Mouse (Mus musculus): ENCODE measurements around the gene Suco. TPM values are rescaled to one million over a fixed set of nuclear protein-coding genes. Genes with fewer than 3 reads are reported as not detected.

Gene Suco
- polyA plus RNA-seq, 1 experiment from 2014 or later: 15.1 TPM

DNA sequence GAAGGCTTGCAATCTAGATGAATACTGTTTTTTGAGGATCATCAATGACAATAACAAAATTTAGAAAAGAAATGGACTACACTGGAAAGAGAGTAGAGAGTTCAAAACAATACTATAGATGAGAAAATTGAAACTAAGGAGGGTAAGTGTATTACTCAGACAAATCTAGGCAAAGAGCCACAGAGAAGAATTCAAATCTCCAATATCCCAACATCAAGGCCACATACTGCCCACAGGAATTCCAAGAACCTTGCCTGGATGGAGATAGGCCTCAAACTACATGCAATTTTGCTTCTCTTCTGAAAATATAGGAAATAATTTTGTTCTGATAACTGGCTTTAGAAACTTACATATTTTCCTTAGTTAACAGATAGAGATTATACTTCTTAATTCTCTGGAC is 76.2 kb downstream of the Suco start:
- no peaks in the 10 kb centered on the region for H3K4me1 ChIP-seq (replicated peaks)
- H3K4me3 ChIP-seq: no peak overlapping the region
- no peaks in the 10 kb centered on the region for H3K27me3 ChIP-seq
- no peak overlapping the region for H3K27ac ChIP-seq (replicated peaks)
- no peak for ATAC-seq (ENCODE audit: low FRiP score, low read depth)
- no peak overlapping the region for H3K4me2 ChIP-seq
- no peak overlapping the region for H3K9ac ChIP-seq
- H3K9me3 ChIP-seq: no peaks in the 10 kb centered on the region
- no peaks in the 10 kb centered on the region for H3K36me3 ChIP-seq

DNA sequence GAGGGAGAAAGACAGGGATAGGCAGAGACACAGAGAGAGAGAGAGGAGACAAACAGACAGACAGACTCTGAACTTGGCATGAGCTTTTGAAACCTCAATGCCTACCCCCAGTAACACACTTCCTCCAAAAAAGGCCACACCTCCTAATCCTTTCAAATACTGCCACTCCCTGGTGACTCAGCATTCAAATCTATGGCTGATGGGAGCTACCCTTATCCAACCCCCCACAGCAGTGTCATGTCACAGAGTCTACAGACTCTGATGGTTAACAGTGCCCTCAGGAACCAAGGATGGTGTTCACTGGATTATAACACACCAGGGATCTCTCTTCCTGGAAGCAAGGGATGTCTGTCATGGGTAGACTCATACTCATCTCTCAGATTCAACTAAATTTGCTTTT is 76.7 kb downstream of the Suco start:
- Histone ChIP-seq H3K36me3 (no peaks in the 10 kb centered on the region), H3K4me2 (no peak overlapping the region), H3K9me3 (no peaks in the 10 kb centered on the region), H3K27ac (replicated peaks) (no peak overlapping the region), H3K4me1 (replicated peaks) (no peaks in the 10 kb centered on the region), H3K9ac (no peak overlapping the region), H3K4me3 (no peak overlapping the region), H3K27me3 (no peaks in the 10 kb centered on the region)
- ATAC-seq (ENCODE audit: low FRiP score, low read depth): no peak

GRCm38 (mm10) chr1:161798866-161799265 is 77.6 kb downstream of the Suco start:
- Histone ChIP-seq H3K9ac (no peak overlapping the region), H3K9me3 (no peaks in the 10 kb centered on the region), H3K27me3 (no peaks in the 10 kb centered on the region), H3K27ac (replicated peaks) (no peak overlapping the region), H3K4me2 (no peak overlapping the region), H3K36me3 (no peaks in the 10 kb centered on the region), H3K4me1 (replicated peaks) (no peaks in the 10 kb centered on the region), H3K4me3 (no peak overlapping the region)
- ATAC-seq (ENCODE audit: low FRiP score, low read depth): no peak
- WGBS: 94% methylated on average over 3 of the region's 3 CpGs

DNA sequence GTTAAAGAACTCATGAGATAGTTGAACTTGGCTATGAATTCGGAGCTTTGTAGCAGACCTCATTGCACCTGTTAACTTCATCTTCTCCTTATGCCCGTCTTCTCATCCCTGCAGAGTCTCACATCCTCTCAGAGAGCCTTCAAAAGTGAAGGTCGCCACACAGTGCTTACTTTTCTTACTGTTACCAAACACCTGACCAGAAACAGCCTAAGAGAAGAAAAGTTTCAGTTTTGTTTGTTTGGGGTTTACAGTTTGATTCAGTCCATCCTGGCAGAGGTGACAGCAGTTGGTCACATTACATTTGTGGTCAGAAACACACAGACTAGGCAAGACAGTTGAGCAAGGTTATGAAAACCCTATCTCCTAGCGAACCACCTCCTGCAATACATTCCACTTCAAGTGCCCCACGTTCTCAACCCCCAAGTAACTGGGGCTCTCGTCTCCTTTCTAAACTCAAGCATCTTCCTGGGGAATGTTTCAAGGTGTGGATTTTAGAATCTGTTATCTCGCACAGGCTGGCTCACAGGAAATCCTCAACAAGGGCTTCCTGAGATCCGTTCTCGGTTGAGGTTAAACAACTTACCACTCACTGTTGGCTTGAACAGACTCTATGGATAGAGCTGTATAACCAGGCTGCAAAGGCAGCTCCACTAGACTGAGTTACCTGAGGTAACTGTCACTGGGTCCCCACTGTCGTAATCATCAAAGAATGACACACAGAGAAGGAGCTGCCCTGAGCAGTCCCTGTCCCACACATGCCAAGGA is 81.9 kb downstream of the Suco start:
- 89% methylated on average over 10 of the region's 10 CpGs for WGBS
- ATAC-seq (ENCODE audit: low FRiP score, low read depth): no peak
- H3K36me3 ChIP-seq: no peaks in the 10 kb centered on the region
- no peak overlapping the region for H3K9ac ChIP-seq
- H3K4me1 ChIP-seq (replicated peaks): no peaks in the 10 kb centered on the region
- H3K9me3 ChIP-seq: no peaks in the 10 kb centered on the region
- H3K4me3 ChIP-seq: no peak overlapping the region
- no peak overlapping the region for H3K4me2 ChIP-seq
- H3K27me3 ChIP-seq: no peaks in the 10 kb centered on the region
- no peak overlapping the region for H3K27ac ChIP-seq (replicated peaks)

- WGBS: 81% methylated on average over 3 of the region's 3 CpGs
- Histone ChIP-seq H3K27me3 (no peaks in the 10 kb centered on the region), H3K4me3 (no peak overlapping the region), H3K9ac (no peak overlapping the region), H3K36me3 (no peaks in the 10 kb centered on the region), H3K27ac (replicated peaks) (no peak overlapping the region), H3K9me3 (no peaks in the 10 kb centered on the region), H3K4me2 (no peak overlapping the region), H3K4me1 (replicated peaks) (no peaks in the 10 kb centered on the region)
- ATAC-seq (ENCODE audit: low FRiP score, low read depth): no peak
Observed at GRCm38 (mm10) chr1:161793321-161793720, 83.2 kb downstream of the Suco start.

DNA sequence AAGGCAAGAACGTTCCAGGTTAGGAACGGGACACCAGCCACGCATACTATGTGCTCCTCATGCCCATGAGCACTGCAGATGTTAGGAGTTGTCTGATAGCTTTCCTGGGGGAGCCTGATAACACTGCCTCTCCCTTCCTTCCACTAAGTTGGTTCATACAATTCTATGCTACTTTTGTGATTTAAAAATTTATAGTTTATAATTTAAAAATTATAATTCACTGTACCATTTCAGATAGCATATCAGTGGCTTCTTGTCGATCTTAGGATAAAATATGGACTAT is 83.9 kb downstream of the Suco start:
- no peaks in the 10 kb centered on the region for H3K9me3 ChIP-seq
- H3K4me2 ChIP-seq: no peak overlapping the region
- no peak for ATAC-seq (ENCODE audit: low FRiP score, low read depth)
- 94% methylated on average over 4 of the region's 4 CpGs for WGBS
- no peaks in the 10 kb centered on the region for H3K4me1 ChIP-seq (replicated peaks)
- H3K27ac ChIP-seq (replicated peaks): no peak overlapping the region
- H3K36me3 ChIP-seq: no peaks in the 10 kb centered on the region
- H3K4me3 ChIP-seq: no peak overlapping the region
- H3K9ac ChIP-seq: no peak overlapping the region
- no peaks in the 10 kb centered on the region for H3K27me3 ChIP-seq

- ATAC-seq (ENCODE audit: low FRiP score, low read depth): no peak
- WGBS: 89% methylated on average over 8 of the region's 8 CpGs
- no peaks in the 10 kb centered on the region for H3K27me3 ChIP-seq
Observed at GRCm38 (mm10) chr1:161791854-161792686, 84.4 kb downstream of the Suco start.

DNA sequence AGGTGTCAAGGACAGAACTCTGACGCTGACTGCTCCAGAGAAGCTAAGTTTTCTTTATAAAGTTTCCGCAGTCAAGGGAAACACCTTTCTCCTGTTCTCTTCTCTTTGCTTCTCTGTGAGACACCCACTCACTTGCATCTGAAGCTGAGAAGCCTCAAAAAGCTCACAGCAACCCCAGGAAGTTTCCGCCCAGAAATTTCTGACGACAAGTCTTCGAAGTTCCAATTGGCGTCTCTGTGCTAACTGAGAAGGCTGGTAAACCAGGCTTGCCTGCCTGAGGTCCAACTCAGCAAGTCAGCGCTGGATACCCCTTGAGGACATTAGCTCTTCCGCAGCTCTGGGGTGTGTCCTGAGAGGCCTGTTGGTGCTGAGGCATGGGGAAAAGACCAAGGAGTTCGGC is 88.1 kb downstream of the Suco start, which contains the start of gene Fasl:
Gene Fasl, minus strand, starts transcription at position 157 of the 400 bp plus-strand sequence.
- H3K4me1 ChIP-seq (replicated peaks): no peaks in the 10 kb centered on the region
- H3K4me3 ChIP-seq: no peak within 1 kb of the TSS
- H3K27me3 ChIP-seq: no peaks in the 10 kb centered on the region
- H3K4me2 ChIP-seq: no peak within 1 kb of the TSS
- no peaks in the 10 kb centered on the region for H3K36me3 ChIP-seq
- no peak within 1 kb of the TSS for H3K9ac ChIP-seq
- H3K9me3 ChIP-seq: no peaks in the 10 kb centered on the region
- 88% methylated on average over 9 of the region's 9 CpGs for WGBS
- H3K27ac ChIP-seq (replicated peaks): no peak within 1 kb of the TSS
- no peak for ATAC-seq (ENCODE audit: low FRiP score, low read depth)

More at GRCm38 (mm10) chr1:161791854-161792686, 84.4 kb downstream of the Suco start:
- Histone ChIP-seq H3K36me3 (no peaks in the 10 kb centered on the region), H3K4me3 (no peak overlapping the region), H3K4me2 (no peak overlapping the region), H3K9me3 (no peaks in the 10 kb centered on the region), H3K4me1 (replicated peaks) (no peaks in the 10 kb centered on the region), H3K9ac (no peak overlapping the region), H3K27ac (replicated peaks) (no peak overlapping the region)

- Histone ChIP-seq H3K4me1 (replicated peaks) (no peaks in the 10 kb centered on the region), H3K9me3 (no peaks in the 10 kb centered on the region), H3K27ac (replicated peaks) (no peak overlapping the region), H3K4me2 (no peak overlapping the region), H3K27me3 (no peaks in the 10 kb centered on the region), H3K4me3 (no peak overlapping the region), H3K9ac (no peak overlapping the region), H3K36me3 (no peaks in the 10 kb centered on the region)
- 90% methylated on average over 2 of the region's 2 CpGs for WGBS
- ATAC-seq (ENCODE audit: low FRiP score, low read depth): no peak
Observed at GRCm38 (mm10) chr1:161782725-161783124, 93.8 kb downstream of the Suco start.

DNA sequence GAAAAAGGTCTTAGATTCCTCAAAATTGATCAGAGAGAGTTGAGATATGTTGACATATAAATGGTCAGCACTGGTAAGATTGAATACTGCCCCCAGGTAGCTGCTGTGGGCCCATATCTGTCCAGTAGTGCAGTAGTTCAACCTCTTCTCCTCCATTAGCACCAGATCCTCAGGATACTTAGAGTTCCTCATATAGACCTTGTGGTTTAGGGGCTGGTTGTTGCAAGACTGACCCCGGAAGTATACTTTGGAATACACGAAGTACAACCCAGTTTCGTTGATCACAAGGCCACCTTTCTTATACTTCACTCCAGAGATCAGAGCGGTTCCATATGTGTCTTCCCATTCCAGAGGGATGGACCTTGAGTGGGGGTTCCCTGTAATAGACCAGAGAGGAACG is 94.9 kb downstream of the Suco start:
- Histone ChIP-seq H3K4me2 (no peak overlapping the region), H3K36me3 (no peaks in the 10 kb centered on the region), H3K9me3 (no peaks in the 10 kb centered on the region), H3K27ac (replicated peaks) (no peak overlapping the region), H3K4me1 (replicated peaks) (no peaks in the 10 kb centered on the region), H3K4me3 (no peak overlapping the region), H3K9ac (no peak overlapping the region), H3K27me3 (no peaks in the 10 kb centered on the region)
- ATAC-seq (ENCODE audit: low FRiP score, low read depth): no peak
- 88% methylated on average over 5 of the region's 5 CpGs for WGBS

DNA sequence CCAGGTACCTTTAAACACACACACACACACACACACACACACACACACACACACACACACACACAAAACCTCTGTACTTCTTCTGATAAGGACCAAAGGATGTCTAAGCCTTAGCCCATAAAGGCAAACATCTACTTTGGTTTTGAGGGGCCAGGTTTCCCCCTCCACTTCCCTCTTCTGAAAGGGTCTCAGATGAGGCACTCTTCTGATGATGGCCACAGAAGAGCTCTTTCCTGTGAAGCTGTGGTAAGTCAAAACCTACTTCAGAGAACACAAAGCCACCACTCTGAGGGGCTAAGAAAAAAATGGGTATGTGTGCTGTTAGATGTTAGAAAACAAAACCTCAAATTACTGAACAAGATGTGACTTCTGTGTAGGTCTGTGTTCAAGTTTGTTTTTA is 97.4 kb downstream of the Suco start:
- H3K9ac ChIP-seq: no peak overlapping the region
- H3K4me1 ChIP-seq (replicated peaks): no peaks in the 10 kb centered on the region
- H3K36me3 ChIP-seq: no peaks in the 10 kb centered on the region
- ATAC-seq (ENCODE audit: low FRiP score, low read depth): no peak
- H3K9me3 ChIP-seq: no peaks in the 10 kb centered on the region
- H3K4me3 ChIP-seq: no peak overlapping the region
- H3K27me3 ChIP-seq: no peaks in the 10 kb centered on the region
- no peak overlapping the region for H3K27ac ChIP-seq (replicated peaks)
- H3K4me2 ChIP-seq: no peak overlapping the region

GRCm38 (mm10) chr1:161775151-161775550 is 101.3 kb downstream of the Suco start:
- Histone ChIP-seq H3K36me3 (no peaks in the 10 kb centered on the region), H3K9me3 (no peaks in the 10 kb centered on the region), H3K4me1 (replicated peaks) (no peaks in the 10 kb centered on the region), H3K4me3 (no peak overlapping the region), H3K9ac (no peak overlapping the region), H3K4me2 (no peak overlapping the region), H3K27ac (replicated peaks) (no peak overlapping the region), H3K27me3 (no peaks in the 10 kb centered on the region)
- no peak for ATAC-seq (ENCODE audit: low FRiP score, low read depth)
- 93% methylated on average over 6 of the region's 6 CpGs for WGBS

Data from hindbrain, embryonic 15.5 days (tissue).